Mouse (Mus musculus) macrophage (primary cell): ENCODE measurements around the gene Bbs10. TPM values are rescaled to one million over a fixed set of nuclear protein-coding genes. Genes with fewer than 3 reads are reported as not detected.
A peak's percentile ranks its signal among the peaks of the same experiment; 100 is the strongest.

Experiments used
- H3K27ac ChIP-seq: fragments of 350-480 bp; formaldehyde crosslinking; 2 replicates; pipeline ENCODE4 v1.9.0; 2021
- H3K36me3 ChIP-seq: fragments of 350-480 bp; formaldehyde crosslinking; 2 replicates; pipeline ENCODE4 v1.9.0; 2021; ENCODE audit errors: inconsistent target
- H3K4me3 ChIP-seq: fragments of 350-480 bp; formaldehyde crosslinking; 2 replicates; pipeline ENCODE4 v1.9.0; 2021; ENCODE audit errors: inconsistent target
- H3K79me2 ChIP-seq: fragments of 350-480 bp; formaldehyde crosslinking; 2 replicates; pipeline ENCODE4 v1.9.0; 2021; ENCODE audit errors: inconsistent target
- WGBS: methylation state at CpG from one replicate; pipeline ENCODE4 v1.1.7; 2026; ENCODE audit warnings: inconsistent platforms; ENCODE audit not compliant: missing documents; 5-methylcytosine and 5-hydroxymethylcytosine counted together
- polyA plus RNA-seq: library from polyadenylated mRNA; stranded (reverse); fragments of 250-400 nt; gene quantifications from 3 replicates; pipeline ENCODE4 v1.2.4, GENCODE M21; 2018; ENCODE audit warnings: inconsistent platforms
- total RNA-seq, 78 experiments: library from RNA; depleted of rRNA; stranded (reverse); fragments of 250-400 nt; gene quantifications; 1 replicate in 9 of 78; 2 replicates in 24 of 78; 3 replicates in 43 of 78; 4 replicates in 2 of 78; pipeline ENCODE4 v1.2.4; 2018; ENCODE audit warnings: inconsistent platforms in 56 of 78

Bbs10 gene
- 100 to 1,000 TPM in 5 of 26 experiments, 10 to 100 TPM in 17, 1 to 10 TPM in 4; 3.6 to 211 (median 40.0) TPM for total RNA-seq (2018; cell fraction: chromatin; rRNA removed)
- 1 to 10 TPM in 17 of 26 experiments, under 1 TPM in 9; 0.29 to 7.2 (median 1.5) TPM for total RNA-seq (2018; cell fraction: cytosol; rRNA removed)
- total RNA-seq (2018; cell fraction: nucleus; rRNA removed), result 100 to 1,000 TPM in 3 of 26 experiments, 10 to 100 TPM in 23; 10.8 to 159 (median 33.6) TPM
- polyA plus RNA-seq, result 1.4 to 5.0 TPM (median 2.4 TPM) in 3 replicates

DNA sequence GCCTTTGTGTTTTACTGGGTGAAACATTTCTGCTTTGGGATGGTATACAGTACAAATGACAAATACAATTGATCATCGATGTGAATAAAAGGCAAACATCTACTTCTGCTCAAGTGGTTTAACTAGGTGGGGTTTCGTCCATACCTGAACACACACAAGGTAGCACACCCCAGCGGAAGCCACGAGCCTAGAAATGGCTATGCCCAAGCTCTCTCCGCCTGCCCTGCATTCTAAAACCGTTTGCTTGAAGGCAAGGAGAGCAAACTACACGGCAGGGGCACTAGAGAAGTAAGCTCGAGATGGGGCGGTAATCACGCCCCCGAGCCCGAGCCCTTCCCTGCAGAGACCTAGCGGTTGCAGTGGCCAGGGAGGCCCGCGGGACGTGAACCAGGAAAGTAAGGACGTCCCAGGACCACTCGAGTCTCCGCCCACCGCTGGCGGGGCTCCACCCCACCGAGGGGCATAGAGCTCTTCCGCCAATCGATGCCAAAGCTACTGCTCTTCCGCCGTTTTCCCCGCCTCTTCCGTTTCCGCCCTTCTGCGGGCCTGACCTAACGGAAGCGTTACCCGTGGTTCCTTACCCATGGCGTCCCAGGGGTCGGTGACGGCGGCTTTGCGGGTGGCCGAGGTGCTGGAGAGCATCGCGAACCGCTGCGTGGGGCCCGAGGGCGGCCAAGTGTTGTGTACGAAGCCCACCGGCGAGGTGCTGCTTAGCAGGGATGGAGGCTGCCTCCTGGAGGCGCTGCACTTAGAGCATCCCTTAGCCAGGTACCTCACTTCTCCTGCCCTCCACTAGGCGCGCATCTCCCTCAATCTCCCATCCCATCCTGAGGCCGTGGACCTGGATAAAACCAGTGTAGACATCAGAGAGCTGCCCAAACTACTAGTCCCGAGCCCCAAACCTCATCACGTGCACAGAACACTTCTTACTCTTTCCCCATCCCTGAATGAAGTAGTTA lies at the start of gene Bbs10:
Gene Bbs10 (plus strand): TSS at position 540 of the 959 bp plus-strand sequence.
- peaks cover 16% of the 10 kb centered on the region; the same call in 1 of the 2 replicates for H3K36me3 ChIP-seq
- peak within 1 kb of the TSS; percentile 17; the same call in 1 of the 2 replicates for H3K27ac ChIP-seq
- peak within 1 kb of the TSS; percentile 19; the same call in 1 of the 2 replicates for H3K4me3 ChIP-seq
- WGBS, result 2% methylated on average over 54 of the region's 54 CpGs
- H3K79me2 ChIP-seq, result no peaks in the 10 kb centered on the region

DNA sequence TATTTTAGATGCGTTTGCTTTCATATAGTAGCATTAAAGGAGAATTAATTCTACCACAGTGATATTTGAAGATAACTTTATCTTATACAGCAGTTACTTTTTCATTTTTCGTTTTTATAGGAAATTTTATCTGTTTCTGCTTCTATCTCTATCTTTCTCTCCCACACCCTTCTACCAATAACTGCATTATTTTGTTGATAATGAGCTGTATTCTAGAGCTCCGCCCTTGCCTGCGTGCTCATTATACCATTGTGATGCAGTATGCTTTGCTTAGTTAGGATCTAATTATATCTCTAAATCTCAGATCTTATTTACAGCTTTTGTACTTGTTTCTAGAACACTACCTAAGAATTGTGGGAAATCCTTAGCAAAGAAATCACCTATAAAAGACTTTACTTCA lies 48.3 kb upstream of the Bbs10 start:
- H3K27ac ChIP-seq, result no peak overlapping the region
- H3K4me3 ChIP-seq, result no peak overlapping the region
- peaks cover 23% of the 10 kb centered on the region for H3K36me3 ChIP-seq
- peaks cover 100% of the 10 kb centered on the region for H3K79me2 ChIP-seq
- WGBS, result 96% methylated on average over 4 of the region's 4 CpGs

DNA sequence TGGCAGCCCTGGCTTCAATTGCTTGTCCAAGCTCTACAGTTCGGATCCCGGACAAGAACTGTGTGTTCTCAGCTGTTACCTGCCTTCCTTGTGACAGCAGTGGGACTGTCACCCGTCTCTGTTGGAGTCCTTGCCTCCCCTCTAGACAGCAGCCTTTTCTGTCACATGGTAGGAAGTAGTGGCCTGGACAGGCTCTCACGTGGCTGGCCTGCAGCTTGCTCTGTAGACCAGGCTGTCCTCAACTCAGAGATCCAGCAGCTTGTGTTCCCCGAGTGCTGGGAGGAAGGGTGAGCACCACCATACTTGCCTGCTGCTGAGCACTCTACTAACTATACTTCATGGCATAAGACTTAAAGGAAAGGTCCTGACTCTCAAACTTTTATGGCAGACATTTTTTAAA lies 46.8 kb upstream of the Bbs10 start:
- no peak overlapping the region for H3K4me3 ChIP-seq
- 67% methylated on average over 5 of the region's 5 CpGs for WGBS
- no peak overlapping the region for H3K27ac ChIP-seq
- peaks cover 38% of the 10 kb centered on the region for H3K36me3 ChIP-seq
- peaks cover 100% of the 10 kb centered on the region for H3K79me2 ChIP-seq

DNA sequence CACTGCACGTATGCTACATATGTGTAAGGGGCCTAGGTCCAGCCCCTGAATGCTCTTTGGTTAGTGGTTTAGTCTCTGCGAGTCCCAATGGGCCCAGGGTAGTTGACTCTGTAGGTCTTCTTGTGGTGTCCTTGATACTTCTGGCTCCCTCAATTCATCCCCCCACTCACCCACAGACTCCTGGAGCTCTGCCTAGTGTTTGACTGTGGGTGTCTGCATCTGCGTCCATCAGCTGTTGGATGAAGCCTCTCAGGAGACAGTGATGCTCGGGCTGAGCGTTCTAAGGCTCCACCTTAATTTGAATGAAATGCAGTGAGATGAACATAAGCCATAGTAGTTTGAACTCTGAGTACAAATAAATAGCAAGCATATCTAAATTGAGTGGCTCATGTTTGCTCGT lies 43.3 kb upstream of the Bbs10 start:
- Histone ChIP-seq H3K27ac (no peak overlapping the region), H3K36me3 (peaks cover 37% of the 10 kb centered on the region), H3K79me2 (peaks cover 100% of the 10 kb centered on the region), H3K4me3 (no peak overlapping the region)
- WGBS, result 89% methylated on average over 6 of the region's 6 CpGs

DNA sequence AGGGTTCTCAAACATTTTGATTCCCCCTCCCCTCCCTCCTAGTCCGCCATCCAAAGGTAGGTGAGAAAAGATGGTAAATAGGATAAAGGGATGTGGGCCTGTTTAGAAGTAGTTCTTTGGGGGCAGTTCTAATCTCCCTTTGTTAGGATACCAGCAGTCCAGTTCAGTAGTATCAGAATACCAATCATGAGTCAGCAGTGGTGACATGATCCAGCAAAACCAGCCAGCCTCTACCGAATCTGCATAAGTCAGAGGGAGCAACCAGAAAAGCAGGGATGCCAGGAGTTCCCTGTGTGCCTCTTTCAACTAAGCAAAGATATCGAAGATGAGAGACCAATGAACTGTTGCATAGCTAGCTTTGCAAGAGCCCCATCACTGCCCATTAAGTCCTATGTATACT lies 42.3 kb upstream of the Bbs10 start:
- Histone ChIP-seq H3K27ac (no peak overlapping the region), H3K4me3 (no peak overlapping the region), H3K36me3 (peaks cover 37% of the 10 kb centered on the region), H3K79me2 (peaks cover 100% of the 10 kb centered on the region)
- WGBS, result 82% methylated on average over 2 of the region's 3 CpGs

DNA sequence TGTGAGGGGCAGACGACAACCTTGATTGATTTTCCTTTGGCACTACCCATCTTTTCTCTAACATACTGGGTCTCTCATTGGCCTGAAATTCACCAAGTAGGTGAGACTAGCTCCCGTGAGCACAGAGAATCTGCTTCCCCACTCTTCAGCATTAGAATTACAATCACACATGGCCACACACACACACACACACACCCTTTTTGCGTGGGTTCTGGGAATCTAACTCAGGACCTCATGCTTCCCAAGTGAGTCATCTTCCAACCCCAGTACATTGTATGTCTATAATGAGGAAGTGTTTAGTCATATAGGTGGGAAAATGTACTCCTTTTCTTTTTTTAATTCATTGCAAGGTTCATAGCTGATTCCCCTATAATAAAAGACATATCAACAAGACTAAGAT lies 41.1 kb upstream of the Bbs10 start:
- peaks cover 37% of the 10 kb centered on the region for H3K36me3 ChIP-seq
- WGBS, result 79% methylated on average over 3 of the region's 3 CpGs
- H3K27ac ChIP-seq, result no peak overlapping the region
- H3K79me2 ChIP-seq, result peaks cover 100% of the 10 kb centered on the region
- no peak overlapping the region for H3K4me3 ChIP-seq

DNA sequence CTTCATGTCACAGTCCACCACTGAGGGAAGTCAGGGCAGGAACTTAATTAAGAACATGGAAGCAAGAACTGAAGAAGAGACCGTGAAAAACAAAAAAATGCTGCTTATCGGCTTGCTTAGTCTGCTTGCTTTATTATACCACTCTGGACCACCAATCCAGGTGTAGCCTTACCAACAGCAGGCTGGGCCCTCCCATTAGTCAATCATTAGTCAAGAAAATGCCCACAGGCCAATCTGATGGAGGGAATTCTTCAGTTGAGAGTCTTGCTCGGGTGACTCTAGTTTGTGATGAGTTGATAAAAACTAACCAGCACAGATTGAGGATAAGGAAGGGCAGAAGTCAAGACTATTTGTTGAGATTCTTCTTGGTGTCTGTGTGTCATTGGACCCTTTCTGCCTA lies 40.2 kb upstream of the Bbs10 start:
- no peak overlapping the region for H3K27ac ChIP-seq
- peaks cover 100% of the 10 kb centered on the region for H3K79me2 ChIP-seq
- no peak overlapping the region for H3K4me3 ChIP-seq
- 97% methylated on average over 3 of the region's 3 CpGs for WGBS
- peaks cover 38% of the 10 kb centered on the region for H3K36me3 ChIP-seq

DNA sequence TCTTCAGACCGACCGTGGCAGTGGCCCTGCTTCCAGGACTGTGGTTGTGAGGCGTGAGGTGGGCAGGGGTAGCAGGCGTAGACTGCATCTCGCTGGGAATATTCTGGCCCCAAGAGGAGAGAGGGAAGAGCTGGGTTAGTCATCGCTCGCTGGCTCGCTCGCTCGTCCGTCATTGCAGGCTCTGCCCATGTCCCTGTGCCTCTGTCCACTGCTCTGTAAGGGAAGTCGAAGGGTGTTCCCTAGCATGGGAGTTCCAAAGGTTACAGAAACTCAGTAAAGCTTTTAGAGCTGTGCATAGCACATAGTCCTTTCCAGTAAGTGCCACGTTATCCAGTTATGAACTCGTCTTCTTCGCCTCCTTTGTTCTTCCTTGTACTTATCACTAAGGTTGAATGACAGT lies 26.8 kb upstream of the Bbs10 start:
- Histone ChIP-seq H3K4me3 (no peak overlapping the region), H3K27ac (no peak overlapping the region), H3K79me2 (peaks cover 98% of the 10 kb centered on the region), H3K36me3 (peaks cover 96% of the 10 kb centered on the region)
- 95% methylated on average over 15 of the region's 15 CpGs for WGBS

DNA sequence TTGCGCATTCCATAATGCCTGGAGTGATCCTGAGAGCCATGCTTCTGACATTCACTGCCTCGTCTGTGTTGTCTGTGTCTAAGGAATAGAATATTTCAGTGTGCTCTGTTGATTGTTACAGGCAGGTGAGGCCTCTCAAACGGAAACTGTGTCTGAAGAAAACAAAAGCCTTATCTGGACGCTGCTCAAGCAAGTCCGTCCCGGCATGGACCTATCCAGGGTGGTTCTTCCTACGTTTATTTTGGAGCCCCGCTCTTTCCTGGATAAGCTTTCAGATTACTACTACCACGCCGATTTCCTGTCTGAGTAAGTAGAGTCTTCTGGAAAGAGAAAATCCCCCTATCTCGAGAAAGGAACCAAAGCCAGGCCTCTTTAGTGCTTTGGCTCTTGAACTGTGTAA lies 25.6 kb upstream of the Bbs10 start:
- Histone ChIP-seq H3K36me3 (peaks cover 96% of the 10 kb centered on the region), H3K4me3 (no peak overlapping the region), H3K27ac (peak overlapping the region; percentile 73), H3K79me2 (peaks cover 98% of the 10 kb centered on the region)
- 89% methylated on average over 11 of the region's 11 CpGs for WGBS

DNA sequence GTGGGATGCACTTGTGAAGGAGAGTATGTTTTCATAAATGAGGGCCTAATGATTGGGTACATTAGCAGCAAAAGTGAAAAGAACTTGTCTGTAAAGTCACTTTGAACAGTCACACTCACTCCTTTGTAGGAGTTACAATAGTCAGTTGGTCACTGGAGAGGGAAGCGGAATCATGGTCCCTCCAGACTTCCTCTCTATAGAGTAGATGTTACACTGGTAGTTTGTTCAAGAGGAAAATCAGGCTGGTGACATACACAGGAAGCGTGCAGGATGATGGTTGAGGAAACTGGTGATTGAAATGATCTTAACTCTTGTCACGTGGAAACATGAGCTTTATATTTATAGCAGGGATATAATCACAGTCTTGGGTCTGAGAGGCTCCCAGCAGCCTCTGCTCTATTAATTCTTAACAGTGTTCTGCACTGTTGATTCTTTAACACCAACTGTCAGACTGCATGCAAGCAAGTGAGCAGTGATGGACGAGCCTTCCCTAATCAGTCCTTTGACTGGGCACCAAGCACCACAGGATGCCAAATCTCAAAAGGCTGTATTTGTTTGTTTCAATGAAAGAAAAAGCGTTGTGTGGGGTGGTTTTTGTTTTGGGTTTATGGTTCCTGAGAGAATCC lies 24.9 kb upstream of the Bbs10 start:
- Histone ChIP-seq H3K36me3 (peaks cover 96% of the 10 kb centered on the region), H3K27ac (peak overlapping the region; percentile 73), H3K4me3 (no peak overlapping the region), H3K79me2 (peaks cover 98% of the 10 kb centered on the region)
- 72% methylated on average over 5 of the region's 5 CpGs for WGBS

DNA sequence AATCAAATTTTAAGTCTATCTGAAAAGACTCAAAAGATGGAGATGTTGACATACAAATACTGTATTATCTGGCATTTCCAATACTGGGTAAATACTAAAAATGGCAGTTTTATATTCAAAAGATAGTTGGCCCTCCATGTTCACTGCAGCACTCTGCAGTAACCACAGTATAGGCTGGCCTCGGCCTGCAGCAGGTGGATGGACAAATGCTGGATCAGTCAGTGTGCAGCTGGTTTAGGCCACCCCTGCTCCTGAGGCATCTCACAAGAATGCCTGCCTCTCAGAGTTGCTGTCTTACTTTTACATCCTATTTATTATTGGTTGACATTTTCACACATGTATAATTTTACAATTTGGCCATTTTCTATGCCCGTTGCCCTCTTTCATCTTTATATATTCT lies 22.7 kb upstream of the Bbs10 start:
- Histone ChIP-seq H3K27ac (no peak overlapping the region), H3K36me3 (peaks cover 97% of the 10 kb centered on the region), H3K4me3 (no peak overlapping the region), H3K79me2 (peaks cover 95% of the 10 kb centered on the region)
- 100% methylated on average over 2 of the region's 2 CpGs for WGBS

DNA sequence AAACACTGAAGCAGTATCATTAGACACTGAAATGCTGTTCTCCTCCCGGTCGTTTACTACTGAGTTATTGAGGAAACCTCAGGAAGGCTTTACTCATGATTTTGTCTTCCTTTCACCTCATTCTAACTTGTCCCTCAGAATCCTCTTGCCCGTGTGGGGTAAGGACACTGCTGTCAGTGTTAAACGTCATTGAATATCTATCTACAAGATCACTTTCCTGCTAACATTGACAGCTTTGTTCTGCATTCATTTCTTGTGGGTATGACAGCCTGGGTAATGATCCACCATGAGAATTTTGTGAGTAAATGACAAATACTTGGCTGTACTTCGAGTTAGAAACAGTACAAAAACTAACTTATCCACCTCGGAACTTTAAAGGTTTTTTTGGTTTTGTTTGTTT lies 848 bp upstream of the Bbs10 start:
- H3K79me2 ChIP-seq, result no peaks in the 10 kb centered on the region
- WGBS, result 48% methylated on average over 6 of the region's 6 CpGs
- no peak overlapping the region for H3K27ac ChIP-seq
- no peak overlapping the region; the same call in 1 of the 2 replicates for H3K4me3 ChIP-seq
- peaks cover 23% of the 10 kb centered on the region; the same call in 1 of the 2 replicates for H3K36me3 ChIP-seq

DNA sequence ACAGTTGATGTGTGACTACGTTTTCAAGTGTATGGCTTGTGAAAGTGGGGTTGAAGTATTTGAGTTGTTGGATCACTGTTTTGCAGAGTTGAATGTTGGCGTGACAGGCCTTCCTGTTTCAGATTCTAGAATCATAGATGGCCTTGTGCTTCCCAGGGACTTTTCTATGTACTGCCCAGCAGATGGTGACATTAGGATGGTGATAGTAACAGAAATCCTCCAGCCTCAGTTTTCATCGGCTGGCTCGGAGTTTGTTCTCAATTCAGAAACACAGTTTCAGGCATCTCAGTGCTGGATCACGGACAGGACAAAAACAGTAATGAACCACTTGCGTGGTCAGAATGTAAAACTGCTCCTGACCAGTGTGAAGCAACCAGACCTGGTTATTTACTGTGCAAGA lies 1.1 kb downstream of the Bbs10 start:
- H3K79me2 ChIP-seq, result no peaks in the 10 kb centered on the region
- 79% methylated on average over 6 of the region's 6 CpGs for WGBS
- peaks cover 4% of the 10 kb centered on the region; the same call in 1 of the 2 replicates for H3K36me3 ChIP-seq
- no peak overlapping the region for H3K27ac ChIP-seq
- no peak overlapping the region for H3K4me3 ChIP-seq

DNA sequence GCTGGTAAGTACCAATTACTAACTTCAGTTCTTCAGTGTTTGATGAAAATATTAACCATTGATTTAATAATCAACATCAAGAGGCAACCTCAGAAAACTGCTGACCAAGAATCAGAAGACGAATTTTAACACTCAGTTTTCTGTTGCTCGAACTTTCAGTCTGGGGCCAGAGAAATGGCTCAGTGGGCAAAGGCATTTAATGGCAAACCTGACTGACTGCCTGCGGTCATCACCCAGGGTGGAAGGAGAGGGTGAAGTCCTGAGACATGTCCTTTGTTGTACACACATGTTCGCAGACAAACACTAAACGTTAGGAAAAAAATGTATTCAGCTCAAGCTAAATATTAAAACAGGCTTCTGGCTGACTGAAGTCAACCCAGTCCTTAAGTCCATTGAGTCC lies 2.6 kb downstream of the Bbs10 start:
- H3K4me3 ChIP-seq, result no peak overlapping the region
- H3K36me3 ChIP-seq, result no peaks in the 10 kb centered on the region
- no peak overlapping the region for H3K27ac ChIP-seq
- H3K79me2 ChIP-seq, result no peaks in the 10 kb centered on the region
- 92% methylated on average over 5 of the region's 5 CpGs for WGBS

DNA sequence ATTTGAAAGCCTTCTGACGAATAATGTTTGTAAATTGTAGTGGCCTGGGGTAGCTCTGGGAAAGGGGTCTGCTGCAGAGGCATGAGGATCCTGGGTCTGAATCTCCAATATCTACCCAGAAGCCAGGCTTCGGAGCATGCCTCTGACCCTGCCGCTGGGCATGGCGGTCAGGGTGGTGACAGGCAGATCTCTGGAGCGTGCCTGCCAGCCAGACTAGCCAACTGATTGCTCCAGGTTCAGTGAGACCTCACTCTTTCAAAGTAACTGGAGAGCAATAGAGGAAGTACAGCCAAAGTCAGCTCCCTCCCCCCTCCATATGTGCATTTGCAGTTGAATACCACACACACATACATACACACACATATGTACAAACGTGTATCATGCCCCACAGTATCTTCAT lies 4.0 kb downstream of the Bbs10 start:
- Histone ChIP-seq H3K36me3 (no peaks in the 10 kb centered on the region), H3K79me2 (no peaks in the 10 kb centered on the region), H3K27ac (no peak overlapping the region), H3K4me3 (no peak overlapping the region)
- 83% methylated on average over 6 of the region's 6 CpGs for WGBS
